Mouse (Mus musculus): ENCODE results near the gene Arf3. TPM values are rescaled to one million over a fixed set of nuclear protein-coding genes. Genes with fewer than 3 reads are reported as not detected.

The Arf3 gene
- polyA plus RNA-seq, 1 experiment: 74.0 TPM

DNA sequence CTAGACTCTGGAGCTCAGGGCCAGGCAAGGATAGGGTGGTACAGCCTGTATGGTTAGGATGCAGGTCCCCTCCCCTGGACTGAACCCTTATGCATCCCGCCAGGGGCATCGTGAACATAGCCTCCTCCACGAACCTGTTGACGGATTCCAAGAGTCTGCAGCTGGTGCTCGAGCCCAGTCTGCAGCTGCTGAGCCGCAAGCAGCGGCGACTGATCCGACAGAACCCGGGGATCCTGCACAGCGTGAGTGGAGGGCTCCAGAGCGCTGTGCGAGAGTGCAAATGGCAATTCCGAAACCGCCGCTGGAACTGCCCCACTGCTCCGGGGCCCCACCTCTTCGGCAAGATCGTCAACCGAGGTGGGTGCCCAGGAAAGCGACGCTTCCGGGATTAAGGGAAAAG is 27.7 kb upstream of the Arf3 start:
- no peak for DNase-seq (ENCODE audit: low spot score)

DNA sequence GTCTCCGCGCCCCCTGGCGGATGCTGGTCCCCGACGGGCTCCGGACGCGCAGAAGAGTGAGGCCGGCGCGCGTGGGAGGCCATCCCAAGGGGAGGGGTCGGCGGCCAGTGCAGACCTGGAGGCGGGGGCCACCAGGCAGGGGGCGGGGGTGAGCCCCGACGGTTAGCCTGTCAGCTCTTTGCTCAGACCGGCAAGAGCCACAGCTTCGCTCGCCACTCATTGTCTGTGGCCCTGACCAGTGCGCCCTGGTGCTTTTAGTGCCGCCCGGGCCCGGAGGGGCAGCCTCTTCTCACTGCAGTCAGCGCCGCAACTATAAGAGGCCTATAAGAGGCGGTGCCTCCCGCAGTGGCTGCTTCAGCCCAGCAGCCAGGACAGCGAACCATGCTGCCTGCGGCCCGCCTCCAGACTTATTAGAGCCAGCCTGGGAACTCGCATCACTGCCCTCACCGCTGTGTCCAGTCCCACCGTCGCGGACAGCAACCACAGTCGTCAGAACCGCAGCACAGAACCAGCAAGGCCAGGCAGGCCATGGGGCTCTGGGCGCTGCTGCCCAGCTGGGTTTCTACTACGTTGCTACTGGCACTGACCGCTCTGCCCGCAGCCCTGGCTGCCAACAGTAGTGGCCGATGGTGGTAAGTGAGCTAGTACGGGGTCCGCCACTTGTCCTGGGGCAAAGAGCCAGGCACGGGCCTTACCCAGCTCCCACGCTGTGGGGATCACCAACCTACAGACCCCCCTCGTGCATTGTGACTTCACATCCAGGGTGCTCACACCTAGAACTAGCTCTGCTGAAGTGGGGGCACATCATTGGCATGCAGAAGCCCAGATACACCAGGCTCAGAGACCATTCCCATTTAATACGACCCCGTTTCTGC is 26.9 kb upstream of the Arf3 start, which contains the start of gene Wnt1:
Wnt1 (plus strand) TSS at position 197 of the 875 bp plus-strand sequence.
- DNase-seq (ENCODE audit: low spot score): no peak

DNA sequence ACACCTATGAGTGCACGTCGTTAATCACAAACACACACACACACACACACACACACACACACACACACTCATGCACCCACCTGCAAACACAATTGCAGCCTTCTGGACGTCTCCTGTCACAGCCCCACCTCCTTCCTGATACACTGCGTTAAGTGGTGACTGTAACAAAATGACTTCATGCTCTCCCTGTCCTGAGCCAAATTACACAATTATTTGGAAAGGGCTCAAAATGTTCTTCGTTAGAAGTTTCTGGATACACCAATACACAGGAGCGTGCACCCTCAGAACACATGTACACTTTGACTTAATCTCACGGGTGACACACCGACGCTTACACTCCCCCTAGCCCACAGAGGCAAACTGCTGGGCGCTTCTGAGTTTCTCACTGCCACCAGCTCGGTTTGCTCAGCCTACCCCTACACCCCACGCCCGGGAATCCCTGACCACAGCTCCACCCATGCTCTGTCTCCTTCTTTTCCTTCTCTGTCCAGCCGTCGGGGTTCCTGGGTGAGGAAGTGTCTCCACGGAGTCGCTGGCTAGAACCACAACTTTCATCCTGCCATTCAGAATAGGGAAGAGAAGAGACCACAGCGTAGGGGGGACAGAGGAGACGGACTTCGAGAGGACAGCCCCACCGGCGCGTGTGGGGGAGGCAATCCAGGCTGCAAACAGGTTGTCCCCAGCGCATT is 26.1 kb upstream of the Arf3 start:
- DNase-seq (ENCODE audit: low spot score): peak; percentile 39

DNA sequence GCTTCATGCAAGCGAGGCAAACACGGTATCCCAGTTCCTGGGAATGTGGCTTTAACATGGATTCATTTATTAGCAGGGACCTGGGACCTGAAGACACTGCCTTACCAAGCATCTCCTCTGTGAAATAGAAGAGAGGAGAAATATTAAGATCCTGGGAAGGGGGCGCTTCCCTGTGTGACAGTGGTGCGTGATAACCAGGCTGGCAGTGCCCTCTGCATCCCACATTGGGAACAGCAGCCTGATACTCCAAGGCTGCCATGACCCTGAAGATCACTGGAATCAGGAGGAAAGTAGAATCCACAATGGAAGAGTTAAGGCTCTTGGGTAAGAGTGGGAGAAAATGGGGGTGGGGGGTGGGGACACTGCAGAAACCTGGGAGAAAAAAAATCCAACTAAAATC is 24.9 kb upstream of the Arf3 start:
- no peak for DNase-seq (ENCODE audit: low spot score)

DNA sequence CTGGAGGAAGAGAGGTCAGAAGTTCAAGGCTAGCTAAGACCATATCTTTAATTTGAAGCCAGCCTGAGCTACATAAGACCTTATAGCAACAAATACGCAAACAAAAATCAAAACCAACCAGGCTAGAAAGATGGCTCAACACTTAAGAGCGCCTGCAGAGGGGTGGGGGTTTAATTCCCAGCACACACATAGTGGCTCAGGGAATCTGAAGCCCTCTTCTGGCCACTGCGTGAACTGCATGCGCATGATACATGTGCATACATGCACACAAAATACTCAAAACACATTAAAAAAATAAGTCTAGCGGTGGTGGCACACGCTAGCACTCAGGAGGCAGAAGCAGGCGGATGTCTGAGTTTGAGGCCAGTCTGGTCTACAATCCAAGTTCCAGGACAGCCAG is 22.7 kb upstream of the Arf3 start:
- no peak for DNase-seq (ENCODE audit: low spot score)

DNA sequence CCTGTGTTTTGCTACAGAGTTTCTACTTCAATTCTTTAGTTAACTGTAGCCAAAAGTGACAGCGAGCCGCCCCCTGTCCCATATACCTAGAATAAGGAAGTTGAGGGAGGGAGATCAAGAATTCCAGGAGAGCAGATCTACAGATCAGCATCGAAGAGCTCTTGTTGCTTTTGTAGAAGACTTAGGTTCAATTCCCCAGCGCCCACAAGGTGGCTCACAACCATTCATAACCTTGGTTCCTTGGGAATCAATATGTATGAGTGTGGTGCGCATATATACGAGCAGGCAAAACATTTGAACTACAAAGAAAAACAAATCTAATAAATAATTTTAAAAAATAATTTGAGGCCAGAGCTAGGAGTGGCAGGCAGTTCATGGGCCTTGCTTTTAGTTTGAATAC is 18.2 kb upstream of the Arf3 start:
- no peak for DNase-seq (ENCODE audit: low spot score)

DNA sequence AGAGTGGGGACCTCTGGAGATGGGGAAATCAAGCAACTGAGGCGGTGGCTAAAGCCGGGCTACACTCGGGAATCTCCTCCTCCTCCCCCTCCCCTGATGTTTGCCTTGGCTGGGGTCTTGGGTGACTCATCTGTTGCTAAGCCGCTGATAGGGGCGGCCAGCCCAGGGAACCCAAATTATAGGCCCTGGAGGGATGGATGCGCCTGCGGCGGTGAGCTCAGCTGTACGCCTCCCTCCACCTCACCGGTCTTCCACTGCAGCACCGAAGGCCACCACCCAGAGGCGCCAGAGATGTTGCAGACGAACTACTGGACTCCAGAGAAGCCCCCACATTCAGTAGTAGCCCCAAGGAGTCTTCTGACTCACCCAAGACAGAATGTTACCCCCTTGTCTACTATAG is 17.6 kb upstream of the Arf3 start:
- no peak for DNase-seq (ENCODE audit: low spot score)

DNA sequence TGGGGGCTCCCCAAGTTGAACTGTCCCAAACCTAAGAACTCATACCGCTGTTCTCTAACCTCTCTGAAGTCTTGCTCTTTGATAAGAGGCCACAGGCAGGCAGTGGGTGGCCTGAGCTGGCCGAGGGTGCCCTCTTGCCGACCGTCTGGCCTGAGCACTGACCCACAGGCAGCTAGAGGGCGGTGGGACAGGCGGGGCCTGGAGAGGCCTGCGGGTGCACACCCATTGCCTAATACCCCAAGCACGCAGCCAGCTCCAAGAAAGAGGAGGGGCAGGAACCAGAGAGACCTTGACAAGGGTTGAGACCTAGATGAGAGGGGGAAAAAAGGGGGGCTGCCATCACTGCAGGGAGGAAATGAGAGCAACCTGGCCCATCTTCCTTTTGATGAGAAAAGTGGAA is 17.1 kb upstream of the Arf3 start:
- no peak for DNase-seq (ENCODE audit: low spot score)

DNA sequence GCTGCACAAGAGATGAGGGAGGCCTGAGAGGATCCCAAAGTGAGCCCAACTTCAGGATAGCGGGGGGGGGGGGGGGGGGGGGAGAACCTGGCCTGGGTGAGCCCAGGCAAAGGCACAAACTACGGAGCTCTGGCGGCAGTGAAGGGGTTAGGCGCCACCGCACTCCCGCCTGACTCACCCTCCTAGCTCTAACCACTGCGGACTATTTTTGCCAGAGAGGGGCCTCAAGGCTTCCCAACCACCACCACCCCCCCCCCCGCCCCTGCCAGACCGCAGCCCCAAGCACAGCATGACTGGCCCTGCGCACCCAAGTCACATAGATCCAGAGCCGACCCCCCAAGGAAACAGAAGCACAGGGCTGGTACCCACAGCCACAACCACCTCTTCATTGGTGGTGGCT is 15.8 kb upstream of the Arf3 start:
- no peak for DNase-seq (ENCODE audit: low spot score)

DNA sequence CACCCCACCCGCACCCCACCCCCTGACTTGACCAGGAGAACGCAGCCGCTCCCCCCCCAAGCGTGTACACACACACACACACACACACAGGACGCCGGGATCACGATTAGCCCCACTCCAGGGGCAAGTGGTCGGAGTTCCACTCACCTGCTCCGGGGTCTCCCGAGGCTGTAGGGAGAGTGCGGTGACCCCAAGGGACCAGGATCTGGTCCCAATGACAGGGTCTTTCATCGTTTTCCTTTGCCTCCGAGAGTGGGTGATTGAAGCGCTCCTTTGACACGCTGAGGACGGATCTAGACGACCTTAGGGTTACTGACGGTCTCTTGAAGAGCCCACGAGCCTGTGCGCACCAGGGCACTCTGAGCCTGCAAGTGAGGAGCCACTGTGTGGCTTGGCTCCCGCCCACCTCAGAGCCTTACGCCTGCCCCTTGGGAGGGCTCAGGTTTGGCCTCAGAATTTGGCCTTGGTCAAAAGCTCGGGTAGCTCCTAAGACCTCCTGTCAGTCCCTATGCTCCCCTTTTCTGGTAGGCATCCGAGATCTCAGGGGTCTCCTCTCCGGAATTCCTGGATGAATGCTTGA is 15.3 kb upstream of the Arf3 start:
- DNase-seq (ENCODE audit: low spot score): no peak

DNA sequence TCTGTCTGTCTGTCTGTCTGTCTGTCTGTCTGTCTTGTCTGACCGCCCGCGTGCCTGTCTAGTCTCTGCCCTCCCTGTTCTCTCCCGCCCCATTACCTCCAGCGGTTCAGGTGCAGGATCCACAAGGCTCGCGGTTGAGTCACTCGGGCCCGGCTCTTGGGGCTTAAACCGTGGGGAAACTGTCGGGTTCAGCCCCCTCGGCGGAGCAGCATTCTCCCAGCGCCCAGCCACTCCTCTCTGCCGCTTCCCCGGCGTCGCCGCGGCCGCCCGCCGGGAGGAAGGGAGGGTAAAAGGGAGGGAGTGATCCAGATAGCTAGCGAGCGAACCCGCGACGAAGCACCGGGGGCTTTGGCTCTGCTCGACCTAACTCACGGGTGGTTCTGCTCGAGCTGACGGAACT is 14.7 kb upstream of the Arf3 start, which contains the start of gene Wnt10b:
Wnt10b (minus strand) TSS at position 389 of the 400 bp plus-strand sequence.
- no peak for DNase-seq (ENCODE audit: low spot score)

DNA sequence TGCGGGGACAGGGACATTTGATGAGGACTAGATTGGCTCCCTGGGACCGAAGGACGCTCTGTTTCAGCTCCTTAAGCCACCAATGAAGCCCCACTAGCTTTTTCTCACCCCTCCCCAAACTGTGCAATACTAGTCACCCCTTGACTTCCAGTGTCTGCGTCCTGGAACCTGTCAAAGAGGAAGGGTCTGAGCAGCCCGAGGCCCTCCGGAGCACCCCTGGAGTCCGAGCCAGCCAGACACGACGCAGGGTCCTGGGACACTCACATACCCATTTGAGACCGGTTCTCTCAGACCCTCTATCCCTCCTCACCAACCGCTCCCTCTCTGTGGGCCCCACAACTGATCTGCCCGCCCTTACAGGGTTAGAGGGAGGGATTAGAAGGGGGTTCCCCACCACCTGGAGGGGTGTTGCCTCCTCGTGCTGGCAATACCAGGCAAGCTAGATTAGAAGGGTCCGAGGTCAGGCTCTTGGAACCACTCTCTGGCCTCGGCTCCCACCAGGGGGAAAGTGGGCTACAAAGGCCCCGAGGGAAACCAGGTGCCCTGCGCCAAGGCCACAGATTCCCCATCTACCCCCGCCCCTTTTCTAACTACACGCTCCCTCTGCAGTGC is 14.1 kb upstream of the Arf3 start:
- no peak for DNase-seq (ENCODE audit: low spot score)

DNA sequence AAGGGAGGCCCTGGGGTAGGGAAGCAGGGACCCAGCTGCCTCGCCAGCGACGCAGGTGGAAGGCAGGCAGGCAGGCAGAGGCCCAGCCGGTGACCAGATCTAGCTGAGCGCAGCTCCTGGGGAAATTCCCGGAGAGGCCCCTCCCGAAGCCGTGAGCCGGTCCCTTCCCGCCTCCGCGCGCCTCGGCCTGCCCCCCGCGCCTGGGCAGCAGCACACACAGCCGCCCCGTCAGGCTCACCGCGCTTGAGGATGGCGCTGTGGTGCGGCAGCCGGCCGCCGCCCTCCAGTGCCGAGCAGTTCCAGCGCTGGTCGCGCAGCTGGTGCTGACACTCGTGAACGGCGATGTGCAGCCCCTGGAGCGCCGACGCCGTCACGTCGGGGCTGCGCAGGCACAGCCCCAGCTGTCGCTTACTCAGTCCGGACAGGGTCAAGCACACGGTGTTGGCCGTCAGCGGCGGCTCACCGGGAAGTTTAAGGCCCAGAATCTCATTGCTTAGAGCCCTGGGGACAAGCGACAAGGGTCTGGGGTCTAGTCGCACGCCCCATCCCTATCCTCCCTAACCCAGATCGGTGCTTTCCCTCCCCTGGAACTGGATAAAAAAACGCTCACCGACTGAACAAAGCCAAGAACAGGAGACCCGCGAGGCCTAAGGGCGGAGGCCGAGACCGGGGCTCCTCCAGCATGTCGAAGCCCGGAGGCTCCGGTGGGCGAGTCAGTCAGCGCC is 13.4 kb upstream of the Arf3 start:
- no peak for DNase-seq (ENCODE audit: low spot score)

DNA sequence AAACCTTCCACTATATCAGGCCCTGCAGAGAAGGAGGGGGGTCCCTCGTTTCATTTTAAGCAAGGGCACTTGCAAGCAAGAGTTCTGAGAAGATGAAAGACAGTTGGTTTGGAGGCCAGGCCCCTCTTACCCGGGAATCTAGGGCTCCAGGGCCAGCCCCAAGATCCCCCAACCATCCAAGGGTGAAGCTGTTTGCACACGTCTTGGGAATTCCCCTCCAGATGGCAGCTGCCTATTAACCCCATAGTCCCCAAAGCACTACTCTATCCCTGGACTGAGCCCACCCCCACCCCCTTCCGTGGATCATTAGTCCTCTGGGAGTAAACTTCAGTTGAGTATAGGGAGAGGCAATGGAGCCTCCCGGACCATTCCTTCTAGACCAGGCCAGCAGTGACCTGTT is 12.5 kb upstream of the Arf3 start:
- DNase-seq (ENCODE audit: low spot score): no peak

DNA sequence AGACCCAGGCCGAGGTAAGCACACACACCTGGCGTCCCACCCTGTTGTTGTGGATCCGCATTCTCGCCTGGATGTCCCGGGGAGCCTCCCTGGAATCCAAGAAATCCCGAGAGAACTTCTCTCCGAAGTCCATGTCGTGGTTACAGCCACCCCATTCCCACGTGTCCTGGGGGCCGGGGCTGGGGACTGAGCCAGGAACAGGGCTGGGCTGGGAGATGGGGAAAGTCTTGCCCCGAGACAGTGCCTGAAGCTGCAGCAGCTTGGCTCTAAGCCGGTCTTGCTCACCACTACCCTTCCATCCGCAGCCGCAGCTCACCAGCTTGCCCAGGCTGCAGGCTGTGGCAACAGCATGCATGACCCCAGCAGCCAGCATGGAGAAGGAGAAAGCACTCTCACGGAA is 11.1 kb upstream of the Arf3 start:
- DNase-seq (ENCODE audit: low spot score): no peak

DNA sequence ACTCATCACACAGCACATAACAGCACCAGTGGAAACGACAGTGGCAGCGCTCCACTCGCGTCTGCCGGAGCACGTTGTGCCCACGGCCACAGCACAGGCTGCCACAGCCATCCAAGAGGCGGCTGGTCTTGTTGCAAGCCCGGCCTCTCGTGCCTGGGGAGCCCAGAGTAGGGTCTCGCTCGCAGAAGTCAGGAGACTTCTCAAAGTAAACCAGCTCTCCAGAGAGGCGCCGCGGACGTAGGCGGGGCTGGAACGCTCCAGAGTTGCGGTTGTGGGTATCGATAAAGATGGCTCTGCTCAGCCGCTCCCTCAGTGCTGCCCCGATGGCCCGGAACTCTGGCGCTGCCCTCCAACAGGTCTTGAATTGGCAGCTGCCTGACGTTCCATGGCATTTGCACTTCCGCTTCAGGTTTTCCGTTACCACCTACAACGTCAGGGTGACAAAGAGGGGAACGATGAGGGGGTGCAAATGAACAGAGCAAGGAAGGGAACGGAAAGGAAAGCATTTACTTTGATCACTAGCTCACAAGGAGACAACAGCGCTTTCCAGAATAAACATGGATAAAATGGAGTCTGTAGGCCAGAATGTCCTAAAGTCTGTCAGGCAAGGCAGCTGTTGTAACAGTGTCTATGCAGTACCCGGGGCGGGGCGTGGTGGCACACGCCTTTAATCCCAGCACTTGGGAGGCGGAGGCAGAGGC is 9.6 kb upstream of the Arf3 start:
- DNase-seq (ENCODE audit: low spot score): no peak

DNA sequence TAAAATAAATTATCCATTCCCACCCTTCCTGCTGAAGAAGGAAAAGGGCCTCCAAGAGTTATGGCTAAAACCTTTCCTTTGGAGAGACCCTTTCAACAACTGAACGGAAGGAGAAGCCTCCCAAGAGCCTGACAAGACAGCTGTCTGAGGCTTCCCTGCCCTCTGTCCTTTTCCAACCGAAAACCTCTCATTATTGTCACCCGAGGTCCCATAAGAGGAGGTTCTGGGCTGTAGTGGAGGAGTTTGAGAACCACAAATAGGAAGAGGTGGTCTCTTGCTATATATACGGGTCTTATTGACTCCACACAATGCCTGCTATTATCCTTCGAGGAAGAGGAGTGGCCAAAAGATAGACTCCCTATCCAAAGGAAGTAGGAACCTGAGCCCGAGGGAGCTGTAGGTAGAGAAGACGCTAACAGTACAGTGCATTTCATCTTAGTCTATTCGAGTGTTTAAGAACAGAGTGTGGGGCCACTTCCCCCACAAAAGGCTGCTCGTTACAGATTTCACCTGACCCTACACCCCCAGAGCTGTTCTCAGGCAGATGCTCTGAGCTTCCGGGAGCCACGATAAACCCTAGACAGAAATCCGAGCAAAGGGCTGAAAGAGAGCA is 8.9 kb upstream of the Arf3 start:
- no peak for DNase-seq (ENCODE audit: low spot score)

DNA sequence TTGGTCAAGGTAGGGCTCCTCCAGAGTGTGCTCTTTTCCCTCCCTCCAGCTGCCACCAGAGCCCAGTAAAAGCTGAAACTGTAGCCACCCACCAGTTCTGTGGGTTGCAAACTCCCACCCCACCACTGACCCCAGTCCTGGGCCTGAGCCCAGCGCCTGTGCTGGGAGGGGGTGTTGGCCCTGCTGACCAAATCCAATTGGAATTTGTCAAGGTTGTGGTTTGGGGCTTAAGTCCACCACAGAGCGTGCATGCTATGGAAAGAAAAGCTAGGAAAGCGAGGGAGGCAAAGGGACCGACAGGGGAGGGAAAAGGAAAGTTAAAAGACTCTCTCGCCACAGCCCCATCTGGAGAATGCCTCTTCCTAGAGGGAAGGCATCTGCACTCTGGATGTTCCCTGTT is 5.2 kb upstream of the Arf3 start:
- DNase-seq (ENCODE audit: low spot score): no peak

DNA sequence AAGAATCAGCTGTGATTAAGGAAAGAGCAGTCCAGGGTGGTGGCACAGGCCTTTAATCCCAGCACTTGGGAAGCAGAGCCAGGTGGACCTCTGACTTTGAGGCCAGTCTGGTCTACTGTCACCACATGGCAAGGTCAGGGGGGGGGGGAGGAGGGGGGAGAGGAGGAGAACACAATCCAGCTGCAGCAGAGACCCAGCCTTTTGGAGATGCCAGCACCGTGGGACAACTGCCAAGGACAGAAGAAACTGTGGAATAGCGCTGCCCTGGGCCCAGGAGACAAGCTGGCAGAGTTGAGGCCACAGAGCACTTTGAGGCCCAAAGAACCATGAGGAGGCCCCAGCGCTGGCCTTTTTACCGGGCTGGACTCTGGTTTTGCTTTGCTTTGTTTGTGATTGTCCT is 2.9 kb upstream of the Arf3 start:
- DNase-seq (ENCODE audit: low spot score): no peak

DNA sequence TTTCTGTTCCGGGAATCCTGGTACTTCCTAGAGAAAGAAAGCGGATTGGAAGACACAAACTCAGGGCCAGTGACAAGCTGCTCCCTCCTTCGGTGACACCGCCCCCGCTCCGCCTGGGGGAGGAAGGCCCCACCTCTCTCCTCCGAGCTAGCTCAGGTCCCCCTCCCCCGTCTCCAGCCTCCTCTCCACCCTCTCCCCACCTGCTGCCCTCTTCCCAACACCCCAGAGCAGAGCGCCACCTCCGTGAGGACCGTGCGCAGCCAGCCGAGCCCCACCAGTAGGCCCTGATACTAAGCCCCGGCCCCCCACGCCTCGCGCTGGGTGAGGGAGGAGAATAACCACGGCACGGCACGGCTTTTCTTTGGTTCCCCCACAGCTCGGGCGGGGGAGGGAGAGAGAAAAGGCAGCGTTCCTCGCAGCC is 803 bp downstream of the Arf3 start:
- peak; percentile 54 for DNase-seq (ENCODE audit: low spot score)

DNA sequence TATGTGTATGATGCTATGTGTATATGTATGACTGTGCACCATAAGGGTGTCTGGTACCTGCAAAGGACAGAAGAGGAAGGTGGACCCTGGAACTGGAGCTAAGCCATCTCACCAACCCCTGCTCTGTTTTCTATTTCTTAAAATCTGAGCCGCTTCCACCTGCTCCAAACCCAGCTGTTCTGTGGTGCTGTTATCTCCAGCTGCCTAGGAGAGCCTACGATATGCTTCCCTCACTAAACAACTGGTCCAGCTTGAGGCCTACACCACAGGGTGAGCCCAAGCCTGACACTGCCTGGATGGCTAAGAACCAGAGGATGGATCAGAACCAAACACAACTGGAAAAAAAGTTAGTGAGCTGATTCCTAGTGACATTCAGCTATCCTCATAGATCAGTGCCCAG is 8.9 kb downstream of the Arf3 start:
- DNase-seq (ENCODE audit: low spot score): no peak
